Mouse (Mus musculus) bone marrow, adult 2 months (tissue): ENCODE results near the gene Olfr1412.

Source experiments
- CTCF ChIP-seq: fragments of 200-500 bp; IDR thresholded peaks from 2 replicates; pipeline ENCODE4 v1.5.1; 2011; ENCODE audit warnings: low read length, control low read depth; ENCODE audit not compliant: control insufficient read depth, insufficient read depth
- POLR2A ChIP-seq: fragments of 200-500 bp; IDR thresholded peaks from 2 replicates; pipeline ENCODE4 v1.6.1; 2011; ENCODE audit warnings: low read depth, mild to moderate bottlenecking, control low read depth, low read length, borderline replicate concordance; ENCODE audit not compliant: control insufficient read depth

GRCm38 (mm10) chr1:92636015-92636414, 50.4 kb downstream of the Olfr1412 start:
- no peak for TF ChIP-seq CTCF
- TF ChIP-seq POLR2A, result no peak
